Mouse (Mus musculus) cerebellum, adult 11-12 months (tissue): ENCODE measurements around the gene Ep400.
"Not testable (repeated sequence)": the region's sequence is repeated elsewhere in the genome, so short reads cannot be mapped to it uniquely, and the experiment has no call there.

ENCODE experiments used
- DNase-seq: peaks from one replicate; pipeline ENCODE4 v3.0.0; 2022

The Ep400 gene

GRCm38 (mm10) chr5:110779276-110779997 is 8.9 kb upstream of the Ep400 start:
- DNase-seq, result peak; percentile 50

- DNase-seq, result no peak
These were observed 7.7 kb upstream of the Ep400 start for GRCm38 (mm10) chr5:110778263-110778662.

GRCm38 (mm10) chr5:110776141-110776540 is 5.6 kb upstream of the Ep400 start:
- DNase-seq, result no peak

DNA sequence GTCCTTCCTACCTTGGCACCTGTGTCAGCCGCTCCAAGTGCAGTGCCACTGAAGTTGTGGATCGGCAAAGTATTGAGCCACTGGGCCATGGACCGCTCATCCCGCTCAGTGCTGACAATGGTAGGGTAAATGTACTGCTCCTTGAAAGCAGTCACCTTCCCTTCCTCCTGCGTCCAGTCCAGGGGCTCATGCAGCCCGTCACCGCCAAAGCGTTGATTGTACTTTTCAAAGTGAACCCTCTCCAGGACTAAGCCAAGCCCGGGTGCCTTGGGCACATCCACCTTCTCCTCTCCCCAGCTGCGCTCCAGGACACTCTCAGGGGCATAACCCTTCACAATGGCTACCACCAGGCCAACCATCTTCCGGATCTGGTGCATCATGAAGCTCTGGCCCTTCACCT is 4.0 kb upstream of the Ep400 start:
- no peak for DNase-seq

- not testable (repeated sequence) for DNase-seq
These were observed 2.4 kb upstream of the Ep400 start for GRCm38 (mm10) chr5:110772945-110773344.

DNA sequence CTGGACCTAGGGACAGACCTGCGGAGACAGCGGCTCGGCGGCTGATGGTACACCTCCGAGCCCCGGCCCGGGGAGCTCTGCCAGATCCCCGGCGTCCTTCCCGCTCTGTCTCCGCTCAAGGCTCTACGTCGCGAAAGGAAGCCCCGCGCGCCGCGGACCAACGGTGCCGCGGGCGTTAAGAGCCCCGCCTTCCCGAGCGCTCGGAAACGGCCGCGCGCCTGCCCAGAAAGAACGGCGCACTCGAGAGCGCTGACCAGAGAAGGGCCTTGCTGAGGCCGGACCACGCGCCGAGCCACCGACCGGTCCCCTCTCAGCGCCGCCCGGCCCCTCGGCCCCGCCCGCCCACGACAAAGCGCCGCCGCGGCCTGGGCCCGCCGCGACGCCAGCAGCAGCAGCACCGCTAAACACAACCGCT is 479 bp downstream of the Ep400 start:
- DNase-seq, result peak; percentile 76

DNA sequence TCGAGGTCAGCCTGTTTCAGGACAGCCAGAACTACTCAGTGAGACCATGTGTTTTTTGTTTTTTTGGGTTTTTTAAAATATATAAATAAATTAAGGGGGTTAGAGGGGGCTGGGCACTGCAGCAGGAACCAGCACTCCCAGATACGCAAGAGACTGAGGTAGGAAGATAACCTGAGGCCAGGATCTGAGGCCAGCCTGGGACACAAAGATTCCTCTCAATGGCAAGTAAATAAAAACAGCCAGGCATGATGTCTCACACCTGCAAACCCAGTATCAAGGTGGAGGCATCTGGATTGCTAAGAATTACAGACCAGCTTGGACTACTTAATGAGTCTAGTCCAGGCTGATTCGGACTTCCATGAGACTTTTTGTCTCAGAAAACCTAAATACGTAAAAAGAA is 1.2 kb downstream of the Ep400 start:
- DNase-seq, result peak; percentile 42

- DNase-seq, result no peak
These were observed 6.6 kb downstream of the Ep400 start for GRCm38 (mm10) chr5:110763890-110764289.

GRCm38 (mm10) chr5:110745021-110745420 is 25.5 kb downstream of the Ep400 start:
- DNase-seq, result no peak

- DNase-seq, result no peak
These were observed 30.8 kb downstream of the Ep400 start for GRCm38 (mm10) chr5:110739496-110740275.

DNA sequence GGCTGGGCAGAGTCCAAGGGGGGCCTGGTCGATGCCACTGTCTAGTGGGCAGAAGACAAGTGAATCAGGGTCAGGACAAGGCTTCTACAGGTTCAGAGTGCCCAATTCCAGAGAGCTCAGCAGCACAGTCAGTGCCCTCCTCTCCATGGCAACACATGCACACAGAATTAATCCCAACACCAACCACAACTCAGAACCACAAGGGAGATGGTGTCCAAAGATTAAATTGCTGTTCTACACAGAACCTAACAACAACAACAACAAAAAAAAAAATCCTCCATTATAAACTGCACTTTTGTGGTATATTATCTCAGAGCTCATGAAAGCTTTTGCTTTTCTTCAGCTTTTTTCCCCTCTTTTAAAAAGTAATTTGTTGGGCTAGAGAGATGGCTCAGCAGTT is 34.9 kb downstream of the Ep400 start:
- DNase-seq, result no peak

- DNase-seq, result no peak
These were observed 37.2 kb downstream of the Ep400 start for GRCm38 (mm10) chr5:110733231-110733823.

GRCm38 (mm10) chr5:110731227-110731626 is 39.3 kb downstream of the Ep400 start:
- DNase-seq, result no peak

DNA sequence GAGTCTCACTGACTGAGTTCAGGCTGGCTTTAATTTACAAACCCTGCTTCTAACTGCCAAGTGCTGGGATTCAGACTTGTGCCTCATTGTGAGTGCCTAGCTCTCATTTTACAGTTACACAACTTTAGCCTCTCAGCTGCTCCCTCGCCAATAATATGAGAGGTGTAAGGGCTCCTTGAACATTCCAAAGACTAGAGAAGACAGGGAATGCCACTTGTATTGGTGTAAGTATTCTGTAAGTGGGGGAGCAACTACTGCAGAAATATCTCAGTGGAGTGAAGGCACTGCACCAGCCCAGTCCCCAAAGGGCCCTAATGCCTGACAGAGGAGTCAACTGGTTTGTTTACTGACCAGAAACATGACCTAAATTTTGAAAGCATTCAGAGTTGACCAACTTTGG is 42.7 kb downstream of the Ep400 start:
- no peak for DNase-seq

DNA sequence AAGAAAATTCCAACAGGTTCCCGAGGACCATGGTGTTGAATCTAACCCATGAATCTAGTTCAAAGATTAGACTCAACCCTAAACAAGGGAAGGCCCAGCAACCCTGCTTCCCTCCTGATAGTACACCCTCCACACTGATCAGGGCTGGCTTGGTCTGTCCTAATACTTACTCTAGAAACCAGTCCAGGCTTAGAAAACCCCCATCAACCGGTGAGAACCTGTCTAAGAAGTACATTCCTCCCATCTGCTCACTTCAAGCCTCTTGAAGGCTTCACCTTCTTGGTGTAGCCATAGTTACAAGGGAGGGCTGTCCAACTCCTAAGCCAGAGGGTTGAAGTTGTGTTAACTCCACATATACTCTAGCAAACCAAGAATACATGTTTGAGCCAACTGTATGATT is 47.0 kb downstream of the Ep400 start:
- no peak for DNase-seq

- DNase-seq, result not testable (repeated sequence)
These were observed 49.1 kb downstream of the Ep400 start for GRCm38 (mm10) chr5:110721463-110721862.

- no peak for DNase-seq
These were observed 59.1 kb downstream of the Ep400 start for GRCm38 (mm10) chr5:110711455-110711854.

GRCm38 (mm10) chr5:110709256-110709655 is 61.3 kb downstream of the Ep400 start:
- no peak for DNase-seq

DNA sequence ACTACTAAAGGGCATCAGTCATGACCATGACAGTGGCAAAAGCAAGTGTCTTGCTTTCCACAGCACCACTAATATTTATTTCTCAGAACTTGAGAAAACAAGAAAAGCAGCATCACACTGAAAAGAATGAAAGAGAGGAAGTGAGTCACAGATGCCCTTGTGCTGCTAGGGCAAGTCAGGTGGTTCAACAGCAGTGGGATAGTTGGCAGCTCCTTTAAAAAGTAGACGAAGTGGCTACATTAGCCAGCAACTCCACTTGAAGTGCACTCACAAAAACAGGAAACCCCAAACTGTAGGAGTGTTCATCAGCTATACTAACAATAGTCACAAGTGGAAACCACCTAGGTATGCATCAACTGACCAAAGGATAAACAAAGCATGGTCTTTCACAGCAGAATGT is 66.5 kb downstream of the Ep400 start:
- DNase-seq, result no peak

DNA sequence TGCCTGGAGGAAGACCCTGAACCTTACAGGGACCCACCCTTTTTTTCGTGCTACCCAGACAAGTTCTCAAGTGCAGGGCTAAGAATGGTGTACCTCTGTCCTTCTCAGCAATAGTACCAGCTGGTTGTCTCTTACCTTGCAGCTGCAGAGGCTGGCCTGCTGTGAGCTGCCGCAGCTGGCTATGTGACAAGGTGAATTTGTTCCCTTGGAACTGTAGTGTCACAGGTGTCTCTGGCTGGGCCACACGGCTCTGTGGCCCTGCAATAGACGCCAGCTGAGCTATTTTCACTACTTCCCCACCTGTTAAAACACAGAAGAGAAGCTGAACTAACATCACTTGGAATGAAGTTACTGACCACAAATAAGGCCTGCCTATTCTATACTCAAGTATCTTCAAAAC is 71.9 kb downstream of the Ep400 start:
- no peak for DNase-seq

- no peak for DNase-seq
These were observed 88.5 kb downstream of the Ep400 start for GRCm38 (mm10) chr5:110682041-110682440.

DNA sequence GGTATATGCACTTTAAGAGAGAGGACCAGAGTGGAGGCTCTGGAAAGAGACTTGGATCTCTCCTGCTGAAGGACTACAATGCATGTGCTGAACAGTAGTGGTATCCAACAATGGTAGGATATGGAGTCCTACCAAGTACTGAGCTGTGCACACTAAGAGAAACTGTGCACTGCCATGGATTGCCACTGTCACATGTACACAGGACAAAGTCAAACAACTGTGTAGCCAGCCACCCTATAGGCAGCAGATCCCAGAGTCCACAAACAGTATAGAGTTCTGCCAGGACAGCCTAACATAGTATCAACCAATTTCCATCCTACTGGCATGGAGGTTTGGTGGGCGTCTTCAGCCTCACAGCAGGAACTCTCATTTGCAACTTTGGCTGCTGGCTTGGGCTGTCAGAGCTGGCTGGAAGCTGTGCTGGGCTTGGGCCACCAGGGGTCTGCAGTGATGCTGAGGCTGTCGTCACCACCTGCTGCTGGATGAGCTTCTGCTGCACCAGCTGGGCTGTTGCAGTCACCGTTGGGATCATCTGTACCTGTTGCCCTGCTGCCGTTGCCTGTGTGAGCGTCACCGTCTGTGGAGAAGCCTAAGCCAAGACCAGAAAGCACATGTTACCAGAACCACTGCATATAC is 104.9 kb downstream of the Ep400 start:
- DNase-seq, result no peak

GRCm38 (mm10) chr5:110664750-110665269 is 105.7 kb downstream of the Ep400 start:
- no peak for DNase-seq
